Mouse (Mus musculus) hindbrain, embryonic 16.5 days (tissue): ENCODE measurements around the gene Ptpn9. TPM values are rescaled to one million over a fixed set of nuclear protein-coding genes. Genes with fewer than 3 reads are reported as not detected.
A peak's percentile ranks its signal among the peaks of the same experiment; 100 is the strongest.
"Not testable (repeated sequence)": the region's sequence is repeated elsewhere in the genome, so short reads cannot be mapped to it uniquely, and the experiment has no call there.

Experiments
- ATAC-seq: fragments of 200-750 bp; cut with Nextera tagmentation; 2 replicates; pipeline ENCODE4 v1.8.0; 2017; ENCODE audit warnings: moderate TSS enrichment, moderate library complexity
- H3K27ac ChIP-seq: fragments of 300-500 bp; sonication (generic); 2 replicates; pipeline ENCODE4 v1.5.1; 2014; ENCODE audit warnings: low read depth, mild to moderate bottlenecking, control low read depth, low read length, moderate library complexity
- H3K27me3 ChIP-seq: fragments of 300-500 bp; sonication (generic); replicated peaks from 2 replicates; pipeline ENCODE4 v1.6.1; 2014; ENCODE audit warnings: low read length; ENCODE audit not compliant: control insufficient read depth, insufficient read depth
- H3K36me3 ChIP-seq: fragments of 300-500 bp; sonication (generic); 2 replicates; pipeline ENCODE4 v1.6.1; 2014; ENCODE audit warnings: mild to moderate bottlenecking, low read length, moderate library complexity, mixed read lengths; ENCODE audit not compliant: control insufficient read depth, insufficient read depth
- H3K4me1 ChIP-seq: fragments of 300-500 bp; sonication (generic); 2 replicates; pipeline ENCODE4 v1.6.1; 2014; ENCODE audit warnings: low read depth, low read length; ENCODE audit not compliant: control insufficient read depth, insufficient read depth
- H3K4me2 ChIP-seq: fragments of 300-500 bp; sonication (generic); 2 replicates; pipeline ENCODE4 v1.6.1; 2014; ENCODE audit warnings: mild to moderate bottlenecking, low read length, control low read depth, moderate library complexity
- H3K4me3 ChIP-seq: fragments of 300-500 bp; sonication (generic); 2 replicates; pipeline ENCODE4 v1.5.1; 2014; ENCODE audit warnings: mild to moderate bottlenecking, low read length, control low read depth, moderate library complexity
- H3K9ac ChIP-seq: fragments of 300-500 bp; sonication (generic); 2 replicates; pipeline ENCODE4 v1.6.1; 2014; ENCODE audit warnings: low read depth, mild to moderate bottlenecking, control low read depth, low read length, moderate library complexity
- H3K9me3 ChIP-seq: fragments of 300-500 bp; sonication (generic); 2 replicates; pipeline ENCODE4 v1.6.1; 2014; ENCODE audit warnings: mild to moderate bottlenecking, low read length, moderate library complexity; ENCODE audit not compliant: control insufficient read depth
- WGBS: fragments of 180-500 bp; shearing (Covaris S2); extraction: QIAGEN DNeasy Blood & Tissue Kit; methylation state at CpG from one replicate; pipeline ENCODE4 v1.1.7; 2014; 5-methylcytosine and 5-hydroxymethylcytosine counted together
- polyA plus RNA-seq: library from polyadenylated mRNA; unstranded; fragments of >200 nt; fragmentation: Nextera tagmentation; extraction: Ambion mirVana; gene quantifications from 2 replicates; pipeline ENCODE4 v1.2.1, GENCODE M21; 2015

Gene Ptpn9
- polyA plus RNA-seq, 1 experiment from 2014 or later: 22.9 TPM

GRCm38 (mm10) chr9:56961591-56961990, 33.1 kb upstream of the Ptpn9 start:
- H3K36me3 ChIP-seq: peaks cover 13% of the 10 kb centered on the region; the same call in 1 of the 2 replicates
- no peak overlapping the region for H3K4me3 ChIP-seq
- WGBS: 98% methylated on average over 3 of the region's 3 CpGs
- H3K9ac ChIP-seq: no peak overlapping the region
- no peak overlapping the region for H3K4me2 ChIP-seq
- H3K4me1 ChIP-seq: no peaks in the 10 kb centered on the region
- no peaks in the 10 kb centered on the region for H3K27me3 ChIP-seq
- no peaks in the 10 kb centered on the region for H3K9me3 ChIP-seq
- no peak for ATAC-seq
- H3K27ac ChIP-seq: no peak overlapping the region

GRCm38 (mm10) chr9:56970158-56970557, 24.6 kb upstream of the Ptpn9 start:
- 88% methylated on average over 2 of the region's 2 CpGs for WGBS
- Histone ChIP-seq H3K4me3 (no peak overlapping the region), H3K9ac (no peak overlapping the region), H3K27me3 (no peaks in the 10 kb centered on the region), H3K4me1 (no peaks in the 10 kb centered on the region), H3K4me2 (no peak overlapping the region), H3K36me3 (peaks cover 9% of the 10 kb centered on the region), H3K27ac (no peak overlapping the region), H3K9me3 (no peaks in the 10 kb centered on the region)
- no peak for ATAC-seq

- H3K4me1 ChIP-seq: no peaks in the 10 kb centered on the region
- H3K27ac ChIP-seq: no peak overlapping the region
- no peak overlapping the region for H3K4me2 ChIP-seq
- 93% methylated on average over 7 of the region's 8 CpGs for WGBS
- no peak overlapping the region for H3K4me3 ChIP-seq
- H3K9ac ChIP-seq: no peak overlapping the region
- no peaks in the 10 kb centered on the region for H3K27me3 ChIP-seq
- no peaks in the 10 kb centered on the region for H3K9me3 ChIP-seq
- H3K36me3 ChIP-seq: peaks cover 9% of the 10 kb centered on the region; the same call in 1 of the 2 replicates
- ATAC-seq: no peak
Measured at GRCm38 (mm10) chr9:56973960-56974524, 20.7 kb upstream of the Ptpn9 start.

DNA sequence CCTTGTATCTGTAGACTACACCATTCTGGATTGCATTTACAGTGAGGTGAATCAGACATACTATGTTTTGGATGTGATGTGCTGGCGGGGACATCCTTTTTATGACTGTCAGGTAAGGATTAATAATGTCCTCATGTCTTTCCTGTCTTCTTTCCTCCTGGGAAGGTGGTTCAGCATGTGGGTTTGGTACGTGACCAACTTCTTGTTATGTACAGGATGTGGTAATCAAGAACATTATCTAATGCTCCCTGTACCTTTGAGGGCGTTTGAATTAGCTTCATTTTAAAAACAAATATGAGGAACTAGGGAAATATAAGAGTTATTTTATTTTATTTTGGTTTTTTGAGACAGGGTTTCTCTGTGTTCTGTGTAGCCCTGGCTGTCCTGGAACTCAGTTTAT, 19.5 kb upstream of the Ptpn9 start:
- no peaks in the 10 kb centered on the region for H3K27me3 ChIP-seq
- no peak overlapping the region for H3K9ac ChIP-seq
- H3K4me2 ChIP-seq: no peak overlapping the region
- no peaks in the 10 kb centered on the region for H3K4me1 ChIP-seq
- H3K4me3 ChIP-seq: no peak overlapping the region
- no peak for ATAC-seq
- no peak overlapping the region for H3K27ac ChIP-seq
- H3K9me3 ChIP-seq: no peaks in the 10 kb centered on the region
- 81% methylated on average over 3 of the region's 3 CpGs for WGBS
- H3K36me3 ChIP-seq: peaks cover 8% of the 10 kb centered on the region; the same call in 1 of the 2 replicates

DNA sequence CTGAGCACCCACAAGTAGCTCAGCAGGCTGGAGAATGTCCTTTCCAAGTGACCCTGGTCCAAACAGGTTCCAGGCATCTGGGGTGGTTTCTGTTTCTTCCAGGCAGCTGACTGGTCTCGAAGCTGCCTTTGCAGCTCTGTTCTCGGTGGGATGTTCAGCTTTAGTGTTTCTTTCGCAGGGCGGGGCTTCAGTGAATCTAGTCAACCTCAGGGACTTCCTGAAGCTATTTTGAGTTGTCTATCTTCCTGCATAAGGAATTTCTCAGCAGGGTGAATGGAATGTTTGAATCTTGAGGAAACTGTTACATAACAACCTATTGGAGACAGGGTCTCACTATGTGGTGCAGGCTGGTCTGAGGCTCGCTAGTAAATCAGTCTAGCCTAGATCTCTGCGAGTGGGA, 14.5 kb upstream of the Ptpn9 start:
- Histone ChIP-seq H3K27me3 (no peaks in the 10 kb centered on the region), H3K4me3 (no peak overlapping the region), H3K4me2 (no peak overlapping the region), H3K36me3 (no peaks in the 10 kb centered on the region), H3K9me3 (no peaks in the 10 kb centered on the region), H3K27ac (no peak overlapping the region), H3K9ac (no peak overlapping the region), H3K4me1 (no peaks in the 10 kb centered on the region)
- ATAC-seq: no peak
- 91% methylated on average over 6 of the region's 6 CpGs for WGBS

- Histone ChIP-seq H3K9ac (no peak overlapping the region), H3K4me2 (no peak overlapping the region), H3K9me3 (no peaks in the 10 kb centered on the region), H3K4me3 (no peak overlapping the region), H3K4me1 (no peaks in the 10 kb centered on the region), H3K27ac (no peak overlapping the region), H3K27me3 (no peaks in the 10 kb centered on the region), H3K36me3 (no peaks in the 10 kb centered on the region)
- no peak for ATAC-seq
- 81% methylated on average over 1 of the region's 1 CpGs for WGBS
Measured at GRCm38 (mm10) chr9:56981502-56981901, 13.2 kb upstream of the Ptpn9 start.

DNA sequence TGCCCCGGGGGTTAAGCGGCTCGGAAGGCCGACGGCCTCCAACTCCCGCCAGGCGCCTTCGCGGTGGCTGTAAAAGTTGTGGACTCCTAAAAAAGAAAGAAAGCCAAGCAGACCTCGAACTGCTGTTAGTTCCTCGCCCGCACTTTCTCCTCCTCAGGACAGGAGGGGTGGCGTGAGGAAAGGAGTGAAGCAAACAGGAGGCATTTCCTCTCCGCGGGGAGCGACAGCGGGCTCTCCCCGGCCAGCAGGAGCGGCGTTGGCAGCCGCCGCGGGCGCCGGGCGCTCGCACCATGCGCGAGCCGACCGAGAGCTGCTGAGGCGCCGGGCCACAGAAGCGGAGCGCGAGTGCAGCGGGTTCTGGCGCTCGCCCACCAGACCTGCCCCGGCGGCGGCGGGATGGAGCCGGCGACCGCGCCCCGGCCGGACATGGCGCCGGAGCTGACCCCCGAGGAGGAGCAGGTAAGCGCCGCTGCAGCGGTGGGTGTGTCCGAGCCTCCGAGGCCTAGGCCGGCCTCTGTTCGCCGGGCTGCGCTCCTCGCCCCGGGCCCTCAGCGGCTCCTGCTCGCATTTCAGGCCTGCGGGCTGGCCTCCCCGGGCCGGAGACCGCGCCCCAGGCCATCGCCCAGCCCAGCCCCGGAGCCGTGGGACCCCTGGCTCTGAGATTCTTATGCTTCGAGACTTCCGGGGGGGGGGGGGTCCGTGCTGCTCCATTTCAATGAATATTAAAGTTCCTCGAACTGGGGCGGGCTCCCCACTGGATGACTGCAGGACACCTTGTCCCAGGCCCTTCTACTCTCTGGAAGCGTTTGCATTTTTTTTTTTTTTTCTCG, 690 bp downstream of the Ptpn9 start:
- Histone ChIP-seq H3K36me3 (no peaks in the 10 kb centered on the region), H3K27me3 (no peaks in the 10 kb centered on the region), H3K4me2 (peak overlapping the region; percentile 73), H3K9ac (peak overlapping the region; percentile 100), H3K27ac (peak overlapping the region; percentile 98), H3K9me3 (no peaks in the 10 kb centered on the region), H3K4me1 (peaks cover 3% of the 10 kb centered on the region; the same call in 1 of the 2 replicates), H3K4me3 (peak overlapping the region; percentile 98)
- ATAC-seq: peak; percentile 65
- WGBS: 0% methylated on average over 58 of the region's 80 CpGs

DNA sequence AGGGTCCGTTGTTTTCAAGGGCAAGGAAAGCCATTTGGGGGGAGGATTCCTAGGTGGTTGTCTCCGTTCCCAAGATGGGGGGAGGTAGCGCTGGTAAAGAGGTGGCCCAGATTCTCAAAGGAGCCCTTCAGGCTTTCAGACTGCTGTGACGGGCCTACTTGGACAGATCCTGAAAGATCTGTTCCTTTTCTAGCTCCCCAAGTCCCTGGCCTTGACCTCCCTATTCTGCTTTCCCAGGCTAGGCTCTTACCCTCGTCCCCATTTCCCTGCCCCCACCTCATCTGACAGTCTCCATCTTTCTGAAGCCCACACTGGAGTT, 1.3 kb downstream of the Ptpn9 start:
- peak overlapping the region; percentile 98 for H3K4me3 ChIP-seq
- WGBS: 0% methylated on average over 5 of the region's 5 CpGs
- 0 out of 2 replicates have a peak, but pooled peaks have one; percentile 5 for ATAC-seq
- H3K9me3 ChIP-seq: no peaks in the 10 kb centered on the region
- peak overlapping the region; percentile 100 for H3K9ac ChIP-seq
- H3K27me3 ChIP-seq: no peaks in the 10 kb centered on the region
- peaks cover 3% of the 10 kb centered on the region; the same call in 1 of the 2 replicates for H3K4me1 ChIP-seq
- no peaks in the 10 kb centered on the region for H3K36me3 ChIP-seq
- peak overlapping the region; percentile 73 for H3K4me2 ChIP-seq
- H3K27ac ChIP-seq: peak overlapping the region; percentile 98

GRCm38 (mm10) chr9:56997206-56997605, 2.5 kb downstream of the Ptpn9 start:
- H3K4me2 ChIP-seq, H3K4me3 ChIP-seq, ATAC-seq, H3K27me3 ChIP-seq, H3K9me3 ChIP-seq, H3K4me1 ChIP-seq, H3K36me3 ChIP-seq, H3K27ac ChIP-seq, H3K9ac ChIP-seq: not testable (repeated sequence)
- 89% methylated on average over 1 of the region's 1 CpGs for WGBS
